Mouse (Mus musculus): ENCODE measurements around the gene Wdhd1. TPM values are rescaled to one million over a fixed set of nuclear protein-coding genes. Genes with fewer than 3 reads are reported as not detected.

Wdhd1 gene
- polyA plus RNA-seq, 1 experiment from 2014 or later: 59.0 TPM

GRCm38 (mm10) chr14:47218766-47219606 lies 57.7 kb downstream of the Wdhd1 start:
- Histone ChIP-seq H3K9me3 (no peaks in the 10 kb centered on the region), H3K27me3 (no peaks in the 10 kb centered on the region), H3K4me3 (replicated peaks) (no peak overlapping the region), H3K36me3 (no peaks in the 10 kb centered on the region), H3K9ac (replicated peaks) (no peak overlapping the region), H3K4me2 (no peak overlapping the region), H3K27ac (no peak overlapping the region), H3K4me1 (replicated peaks) (no peaks in the 10 kb centered on the region)
- no peak for ATAC-seq (ENCODE audit: insufficient number of reproducible peaks, insufficient read depth, low FRiP score, low TSS enrichment, low read depth)
- 91% methylated on average over 9 of the region's 9 CpGs for WGBS

GRCm38 (mm10) chr14:47216541-47216940 lies 60.1 kb downstream of the Wdhd1 start:
- Histone ChIP-seq H3K9me3 (no peaks in the 10 kb centered on the region), H3K9ac (replicated peaks) (no peak overlapping the region), H3K4me3 (replicated peaks) (no peak overlapping the region), H3K36me3 (no peaks in the 10 kb centered on the region), H3K27ac (no peak overlapping the region), H3K4me2 (no peak overlapping the region), H3K4me1 (replicated peaks) (no peaks in the 10 kb centered on the region), H3K27me3 (no peaks in the 10 kb centered on the region)
- no peak for ATAC-seq (ENCODE audit: insufficient number of reproducible peaks, insufficient read depth, low FRiP score, low TSS enrichment, low read depth)
- WGBS: 88% methylated on average over 2 of the region's 2 CpGs

- no peaks in the 10 kb centered on the region for H3K36me3 ChIP-seq
- H3K27me3 ChIP-seq: no peaks in the 10 kb centered on the region
- WGBS: 83% methylated on average over 5 of the region's 5 CpGs
- no peaks in the 10 kb centered on the region for H3K9me3 ChIP-seq
- no peaks in the 10 kb centered on the region for H3K4me1 ChIP-seq (replicated peaks)
- H3K9ac ChIP-seq (replicated peaks): no peak overlapping the region
- H3K27ac ChIP-seq: no peak overlapping the region
- H3K4me2 ChIP-seq: no peak overlapping the region
- ATAC-seq (ENCODE audit: insufficient number of reproducible peaks, insufficient read depth, low FRiP score, low TSS enrichment, low read depth): no peak
- no peak overlapping the region for H3K4me3 ChIP-seq (replicated peaks)
Measured at GRCm38 (mm10) chr14:47214367-47214766, 62.3 kb downstream of the Wdhd1 start.

GRCm38 (mm10) chr14:47213305-47213704 lies 63.4 kb downstream of the Wdhd1 start:
- H3K9ac ChIP-seq (replicated peaks): no peak overlapping the region
- no peaks in the 10 kb centered on the region for H3K9me3 ChIP-seq
- H3K27me3 ChIP-seq: no peaks in the 10 kb centered on the region
- H3K4me2 ChIP-seq: no peak overlapping the region
- H3K36me3 ChIP-seq: no peaks in the 10 kb centered on the region
- no peaks in the 10 kb centered on the region for H3K4me1 ChIP-seq (replicated peaks)
- ATAC-seq (ENCODE audit: insufficient number of reproducible peaks, insufficient read depth, low FRiP score, low TSS enrichment, low read depth): no peak
- WGBS: 78% methylated on average over 4 of the region's 4 CpGs
- H3K4me3 ChIP-seq (replicated peaks): no peak overlapping the region
- no peak overlapping the region for H3K27ac ChIP-seq

- no peak for ATAC-seq (ENCODE audit: insufficient number of reproducible peaks, insufficient read depth, low FRiP score, low TSS enrichment, low read depth)
- Histone ChIP-seq H3K27me3 (no peaks in the 10 kb centered on the region), H3K4me2 (no peak overlapping the region), H3K27ac (no peak overlapping the region), H3K9me3 (no peaks in the 10 kb centered on the region), H3K36me3 (no peaks in the 10 kb centered on the region), H3K4me1 (replicated peaks) (no peaks in the 10 kb centered on the region), H3K9ac (replicated peaks) (no peak overlapping the region), H3K4me3 (replicated peaks) (no peak overlapping the region)
- WGBS: 80% methylated on average over 4 of the region's 4 CpGs
Measured at GRCm38 (mm10) chr14:47209669-47210164, 66.9 kb downstream of the Wdhd1 start.

GRCm38 (mm10) chr14:47208564-47209493 lies 67.8 kb downstream of the Wdhd1 start:
- Histone ChIP-seq H3K4me1 (replicated peaks) (no peaks in the 10 kb centered on the region), H3K9ac (replicated peaks) (no peak overlapping the region), H3K4me2 (no peak overlapping the region), H3K27me3 (no peaks in the 10 kb centered on the region), H3K27ac (no peak overlapping the region), H3K4me3 (replicated peaks) (no peak overlapping the region), H3K9me3 (no peaks in the 10 kb centered on the region), H3K36me3 (no peaks in the 10 kb centered on the region)
- no peak for ATAC-seq (ENCODE audit: insufficient number of reproducible peaks, insufficient read depth, low FRiP score, low TSS enrichment, low read depth)
- 82% methylated on average over 12 of the region's 12 CpGs for WGBS

- no peaks in the 10 kb centered on the region for H3K36me3 ChIP-seq
Measured at GRCm38 (mm10) chr14:47206601-47207000, 70.1 kb downstream of the Wdhd1 start.

GRCm38 (mm10) chr14:47205270-47205972 lies 71.2 kb downstream of the Wdhd1 start:
- Histone ChIP-seq H3K27me3 (no peaks in the 10 kb centered on the region), H3K9ac (replicated peaks) (no peak overlapping the region), H3K9me3 (no peaks in the 10 kb centered on the region), H3K27ac (no peak overlapping the region), H3K36me3 (no peaks in the 10 kb centered on the region), H3K4me2 (no peak overlapping the region), H3K4me1 (replicated peaks) (no peaks in the 10 kb centered on the region), H3K4me3 (replicated peaks) (no peak overlapping the region)
- ATAC-seq (ENCODE audit: insufficient number of reproducible peaks, insufficient read depth, low FRiP score, low TSS enrichment, low read depth): no peak
- WGBS: 88% methylated on average over 5 of the region's 5 CpGs

More at GRCm38 (mm10) chr14:47206601-47207000, 70.1 kb downstream of the Wdhd1 start:
- Histone ChIP-seq H3K27me3 (no peaks in the 10 kb centered on the region), H3K9me3 (no peaks in the 10 kb centered on the region), H3K4me3 (replicated peaks) (no peak overlapping the region), H3K9ac (replicated peaks) (no peak overlapping the region), H3K4me1 (replicated peaks) (no peaks in the 10 kb centered on the region), H3K4me2 (no peak overlapping the region), H3K27ac (no peak overlapping the region)
- ATAC-seq (ENCODE audit: insufficient number of reproducible peaks, insufficient read depth, low FRiP score, low TSS enrichment, low read depth): no peak
- WGBS: 82% methylated on average over 3 of the region's 3 CpGs

- no peaks in the 10 kb centered on the region for H3K4me1 ChIP-seq (replicated peaks)
- H3K36me3 ChIP-seq: no peaks in the 10 kb centered on the region
- H3K9me3 ChIP-seq: peaks cover 4% of the 10 kb centered on the region; the same call in 1 of the 2 replicates
- WGBS: 97% methylated on average over 3 of the region's 3 CpGs
- no peak for ATAC-seq (ENCODE audit: insufficient number of reproducible peaks, insufficient read depth, low FRiP score, low TSS enrichment, low read depth)
- H3K27me3 ChIP-seq: no peaks in the 10 kb centered on the region
- no peak overlapping the region for H3K4me2 ChIP-seq
- no peak overlapping the region for H3K27ac ChIP-seq
- no peak overlapping the region for H3K9ac ChIP-seq (replicated peaks)
- H3K4me3 ChIP-seq (replicated peaks): no peak overlapping the region
Measured at GRCm38 (mm10) chr14:47197340-47197739, 79.3 kb downstream of the Wdhd1 start.

GRCm38 (mm10) chr14:47196711-47197110 lies 79.9 kb downstream of the Wdhd1 start:
- Histone ChIP-seq H3K4me2 (no peak overlapping the region), H3K4me1 (replicated peaks) (no peaks in the 10 kb centered on the region), H3K27ac (no peak overlapping the region), H3K9ac (replicated peaks) (no peak overlapping the region), H3K27me3 (no peaks in the 10 kb centered on the region), H3K36me3 (no peaks in the 10 kb centered on the region), H3K4me3 (replicated peaks) (no peak overlapping the region), H3K9me3 (peaks cover 4% of the 10 kb centered on the region; the same call in 1 of the 2 replicates)
- no peak for ATAC-seq (ENCODE audit: insufficient number of reproducible peaks, insufficient read depth, low FRiP score, low TSS enrichment, low read depth)
- 81% methylated on average over 8 of the region's 8 CpGs for WGBS

All from limb, embryonic 12.5 days (tissue).